Mouse (Mus musculus) stomach, embryonic 14.5 days (tissue): ENCODE data around the gene Ten1. TPM values are rescaled to one million over a fixed set of nuclear protein-coding genes. Genes with fewer than 3 reads are reported as not detected.

Experiments
- ATAC-seq: fragments of 200-750 bp; cut with Nextera tagmentation; 2 replicates; pipeline ENCODE4 v1.8.0; 2017; ENCODE audit warnings: low read depth, moderate TSS enrichment; ENCODE audit not compliant: insufficient number of reproducible peaks, insufficient read depth, low FRiP score
- H3K27ac ChIP-seq: fragments of 300-500 bp; sonication (generic); 2 replicates; pipeline ENCODE4 v1.5.1; 2014; ENCODE audit warnings: mild to moderate bottlenecking, low read length, moderate library complexity, mixed read lengths
- H3K27me3 ChIP-seq: fragments of 300-500 bp; sonication (generic); 2 replicates; pipeline ENCODE4 v1.6.1; 2014; ENCODE audit warnings: low read length, control low read depth, mixed read lengths; ENCODE audit not compliant: control insufficient read depth, insufficient read depth
- H3K36me3 ChIP-seq: fragments of 300-500 bp; sonication (generic); 2 replicates; pipeline ENCODE4 v1.6.1; 2014; ENCODE audit warnings: mild to moderate bottlenecking, control low read depth, low read length, moderate library complexity, mixed read lengths; ENCODE audit not compliant: control insufficient read depth, insufficient read depth
- H3K4me1 ChIP-seq: fragments of 300-500 bp; sonication (generic); 2 replicates; pipeline ENCODE4 v1.6.1; 2014; ENCODE audit warnings: low read length, control low read depth, mixed read lengths; ENCODE audit not compliant: control insufficient read depth, insufficient read depth
- H3K4me2 ChIP-seq: fragments of 300-500 bp; sonication (generic); replicated peaks from 2 replicates; pipeline ENCODE4 v1.6.1; 2014; ENCODE audit warnings: low read depth, low read length, control low read depth
- H3K4me3 ChIP-seq: fragments of 300-500 bp; sonication (generic); 2 replicates; pipeline ENCODE4 v1.5.1; 2014; ENCODE audit warnings: low read depth, low read length, control low read depth
- H3K9ac ChIP-seq: fragments of 300-500 bp; sonication (generic); replicated peaks from 2 replicates; pipeline ENCODE4 v1.6.1; 2014; ENCODE audit warnings: low read depth, mild to moderate bottlenecking, control low read depth, low read length, moderate library complexity, mixed read lengths
- H3K9me3 ChIP-seq: fragments of 300-500 bp; sonication (generic); 2 replicates; pipeline ENCODE4 v1.6.1; 2016; ENCODE audit warnings: low read depth, low read length, control low read depth; ENCODE audit not compliant: control insufficient read depth
- WGBS: fragments of 180-500 bp; shearing (Covaris S2); extraction: QIAGEN DNeasy Blood & Tissue Kit; methylation state at CpG from one replicate; pipeline ENCODE4 v1.1.7; 2014; 5-methylcytosine and 5-hydroxymethylcytosine counted together
- polyA plus RNA-seq: library from polyadenylated mRNA; unstranded; fragments of >200 nt; fragmentation: Nextera tagmentation; extraction: Ambion mirVana; gene quantifications from 2 replicates; pipeline ENCODE4 v1.2.1, GENCODE M21; 2014

Ten1 gene
- polyA plus RNA-seq, 1 experiment from 2014 or later = 81.3 TPM

DNA sequence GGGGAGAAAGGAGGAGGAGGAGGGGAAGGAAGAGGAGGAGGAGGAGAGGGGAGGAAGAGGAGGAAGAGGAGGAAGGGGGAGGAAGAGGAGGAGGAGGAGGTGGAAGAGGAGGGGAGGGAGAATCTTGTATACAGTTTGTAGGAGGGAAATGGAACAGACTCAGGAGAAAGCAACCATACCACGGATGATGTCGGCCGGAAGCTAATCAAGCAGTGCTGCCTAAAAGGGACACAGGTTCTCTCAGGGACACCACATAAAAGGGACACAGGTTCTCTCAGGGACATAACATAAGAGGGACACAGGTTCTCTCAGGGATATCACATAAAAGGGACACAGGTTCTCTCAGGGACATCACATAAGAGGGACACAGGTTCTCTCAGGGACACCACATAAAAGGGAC lies 29.4 kb upstream of the Ten1 start:
- Histone ChIP-seq H3K27ac (no peak overlapping the region), H3K9ac (no peak overlapping the region), H3K4me2 (no peak overlapping the region), H3K36me3 (peaks cover 17% of the 10 kb centered on the region), H3K9me3 (no peaks in the 10 kb centered on the region), H3K4me1 (peaks cover 5% of the 10 kb centered on the region; the same call in 1 of the 2 replicates), H3K27me3 (no peaks in the 10 kb centered on the region), H3K4me3 (no peak overlapping the region)
- ATAC-seq = no peak
- 79% methylated on average over 3 of the region's 3 CpGs for WGBS

DNA sequence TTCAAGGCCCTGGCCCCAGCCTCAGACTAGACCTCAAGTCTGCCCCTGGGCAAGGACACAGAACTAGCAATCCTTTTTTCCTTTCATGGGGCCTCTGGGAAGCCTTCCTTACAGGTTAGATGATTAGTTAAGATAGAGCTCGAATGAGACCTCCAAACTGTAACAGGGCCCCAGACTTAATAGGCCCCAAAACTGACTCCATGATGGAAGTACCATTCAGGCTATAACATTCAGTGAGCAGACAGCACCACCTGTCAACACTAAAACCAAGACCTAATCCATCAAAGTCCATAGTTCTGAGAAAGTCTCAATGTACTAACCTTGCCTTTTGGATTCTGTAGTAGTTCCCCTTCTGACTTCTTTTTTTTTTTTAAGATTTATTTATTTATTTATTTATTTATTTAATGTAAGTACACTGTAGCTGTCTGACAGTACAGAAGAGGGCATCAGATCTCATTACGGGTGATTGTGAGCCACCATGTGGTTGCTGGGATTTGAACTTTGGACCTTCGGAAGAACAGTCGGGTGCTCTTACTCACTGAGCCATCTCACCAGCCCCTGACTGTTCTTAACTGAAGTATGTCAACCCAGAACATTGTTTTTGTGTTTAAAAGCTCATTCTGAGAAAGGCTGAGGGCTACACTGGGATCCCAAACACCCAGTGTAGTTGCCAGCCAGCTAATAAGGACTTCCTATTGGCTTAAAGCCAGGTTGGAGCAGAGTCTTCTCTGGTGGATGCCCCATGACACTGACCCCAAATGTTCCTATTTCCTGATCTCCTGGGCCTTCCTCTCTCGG lies 28.5 kb upstream of the Ten1 start:
- Histone ChIP-seq H3K36me3 (peaks cover 20% of the 10 kb centered on the region), H3K9ac (no peak overlapping the region), H3K4me3 (no peak overlapping the region), H3K27me3 (no peaks in the 10 kb centered on the region), H3K9me3 (no peaks in the 10 kb centered on the region), H3K4me1 (peaks cover 5% of the 10 kb centered on the region; the same call in 1 of the 2 replicates), H3K4me2 (no peak overlapping the region), H3K27ac (no peak overlapping the region)
- no peak for ATAC-seq
- WGBS = 80% methylated on average over 5 of the region's 5 CpGs

DNA sequence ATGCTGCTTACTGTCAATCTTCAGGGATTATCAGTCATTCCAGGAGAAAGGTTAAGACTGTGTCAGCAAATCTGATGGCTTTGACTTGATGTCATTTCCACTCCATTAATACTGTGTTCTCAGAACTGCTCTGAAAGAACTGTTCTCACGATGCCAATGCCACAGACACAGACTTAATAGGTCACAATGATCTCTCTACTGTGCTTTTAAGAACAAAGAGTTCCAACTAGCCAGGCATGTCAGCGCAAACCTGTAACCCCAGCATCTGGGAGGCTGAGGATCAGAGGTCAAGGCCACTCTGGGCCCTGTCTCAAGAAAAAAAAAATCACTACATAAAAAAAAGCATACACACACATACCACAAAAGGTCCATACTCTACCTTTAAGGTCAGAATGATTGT lies 26.7 kb upstream of the Ten1 start:
- no peak overlapping the region for H3K4me2 ChIP-seq
- peaks cover under 1% of the 10 kb centered on the region; the same call in 1 of the 2 replicates for H3K4me1 ChIP-seq
- peaks cover 15% of the 10 kb centered on the region for H3K36me3 ChIP-seq
- no peaks in the 10 kb centered on the region for H3K9me3 ChIP-seq
- H3K27me3 ChIP-seq = no peaks in the 10 kb centered on the region
- H3K4me3 ChIP-seq = no peak overlapping the region
- H3K9ac ChIP-seq = no peak overlapping the region
- ATAC-seq = no peak
- no peak overlapping the region for H3K27ac ChIP-seq
- 88% methylated on average over 2 of the region's 2 CpGs for WGBS

DNA sequence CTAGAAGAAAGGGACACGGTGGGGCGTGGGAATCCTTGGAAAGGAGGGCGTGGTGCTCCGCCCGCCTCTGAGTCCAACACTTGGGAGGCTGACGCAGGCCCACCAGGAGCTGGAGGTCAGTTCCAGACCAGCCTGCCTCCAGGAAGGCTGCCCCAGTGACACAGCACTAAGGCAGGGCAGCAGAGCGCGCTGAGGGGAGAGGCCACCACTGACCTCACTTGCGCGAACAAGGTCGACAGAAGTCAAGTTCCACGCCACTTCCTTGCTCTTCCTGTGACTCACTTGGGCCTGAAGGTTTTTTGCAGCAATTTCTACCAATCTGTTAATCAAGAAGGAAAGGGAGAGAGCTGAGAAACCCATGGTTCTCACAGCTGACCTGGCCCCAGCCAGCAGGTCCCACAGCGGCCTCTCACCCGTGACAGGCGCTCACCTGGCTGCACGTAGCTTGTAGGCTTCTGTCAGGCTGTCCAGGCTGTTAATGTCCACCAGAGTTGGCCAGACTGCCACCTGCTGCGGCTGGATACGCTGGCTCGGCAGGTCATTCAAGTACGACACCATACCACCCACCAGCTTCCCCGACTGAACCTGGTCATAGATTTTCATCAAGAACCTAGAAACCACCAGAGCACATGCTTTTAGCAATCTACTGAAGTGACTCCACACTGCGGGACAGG lies 23.7 kb upstream of the Ten1 start:
- Histone ChIP-seq H3K36me3 (peaks cover 34% of the 10 kb centered on the region), H3K27ac (no peak overlapping the region), H3K9me3 (no peaks in the 10 kb centered on the region), H3K27me3 (no peaks in the 10 kb centered on the region), H3K9ac (no peak overlapping the region), H3K4me3 (no peak overlapping the region), H3K4me1 (no peaks in the 10 kb centered on the region), H3K4me2 (no peak overlapping the region)
- ATAC-seq = no peak
- 88% methylated on average over 22 of the region's 22 CpGs for WGBS

DNA sequence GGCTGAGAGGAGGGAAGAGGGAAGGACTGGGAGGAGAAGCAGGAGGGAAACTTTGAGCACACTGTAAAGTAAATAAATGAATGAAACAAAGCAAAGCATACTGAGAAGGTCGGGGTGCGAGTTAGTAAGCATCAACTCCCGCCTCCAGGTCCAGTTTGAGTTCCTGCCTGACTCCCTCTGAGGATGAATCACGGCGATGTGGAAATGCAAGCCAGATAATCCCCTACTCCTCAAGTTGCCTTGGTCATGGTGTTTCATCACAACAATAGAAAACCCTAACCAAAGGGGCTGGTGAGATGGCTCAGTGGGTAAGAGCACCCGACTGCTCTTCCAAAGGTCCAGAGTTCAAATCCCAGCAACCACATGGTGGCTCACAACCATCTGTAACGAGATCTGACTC lies 22.6 kb upstream of the Ten1 start:
- Histone ChIP-seq H3K9ac (no peak overlapping the region), H3K36me3 (peaks cover 38% of the 10 kb centered on the region), H3K4me2 (no peak overlapping the region), H3K27ac (no peak overlapping the region), H3K27me3 (no peaks in the 10 kb centered on the region), H3K4me1 (no peaks in the 10 kb centered on the region), H3K9me3 (no peaks in the 10 kb centered on the region), H3K4me3 (no peak overlapping the region)
- ATAC-seq = no peak
- WGBS = 76% methylated on average over 7 of the region's 7 CpGs

DNA sequence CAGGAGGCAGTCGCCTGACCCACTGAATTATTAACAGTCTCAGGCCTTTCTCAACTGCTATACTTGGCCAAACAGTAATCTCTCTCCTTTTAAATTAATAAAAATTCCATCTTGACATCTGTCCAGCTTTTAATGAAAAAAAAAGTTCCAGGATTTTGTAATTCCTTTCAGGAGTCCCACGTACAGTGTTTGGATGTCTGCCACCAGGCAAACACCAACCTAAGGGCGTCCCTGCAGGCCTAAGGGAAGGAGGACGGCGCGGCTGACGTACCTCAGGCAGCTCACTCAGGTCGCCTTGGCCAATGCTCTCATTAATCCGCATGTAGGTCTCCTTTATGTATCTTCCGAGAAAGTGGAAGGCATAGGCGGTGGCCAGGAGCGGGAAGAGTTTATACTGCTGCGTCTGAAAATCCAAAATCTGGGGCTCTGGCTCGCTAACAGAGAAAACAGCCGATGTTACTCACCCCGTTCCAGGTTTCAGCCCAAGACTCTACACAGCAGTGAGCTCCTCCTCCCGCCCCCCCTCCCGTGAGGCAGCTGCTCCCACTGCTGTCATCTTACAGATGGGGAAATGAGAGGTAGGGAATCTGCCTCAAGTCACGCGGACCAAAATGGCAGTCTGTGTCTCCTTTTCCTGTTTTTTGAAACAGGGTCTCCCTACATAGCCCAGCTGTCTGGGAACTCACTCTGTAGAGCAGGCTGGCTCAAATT lies 20.1 kb upstream of the Ten1 start:
- Histone ChIP-seq H3K27me3 (no peaks in the 10 kb centered on the region), H3K4me3 (no peak overlapping the region), H3K4me1 (no peaks in the 10 kb centered on the region), H3K27ac (no peak overlapping the region), H3K9me3 (no peaks in the 10 kb centered on the region), H3K36me3 (peaks cover 35% of the 10 kb centered on the region), H3K4me2 (no peak overlapping the region), H3K9ac (no peak overlapping the region)
- ATAC-seq = no peak
- WGBS = 86% methylated on average over 20 of the region's 20 CpGs

DNA sequence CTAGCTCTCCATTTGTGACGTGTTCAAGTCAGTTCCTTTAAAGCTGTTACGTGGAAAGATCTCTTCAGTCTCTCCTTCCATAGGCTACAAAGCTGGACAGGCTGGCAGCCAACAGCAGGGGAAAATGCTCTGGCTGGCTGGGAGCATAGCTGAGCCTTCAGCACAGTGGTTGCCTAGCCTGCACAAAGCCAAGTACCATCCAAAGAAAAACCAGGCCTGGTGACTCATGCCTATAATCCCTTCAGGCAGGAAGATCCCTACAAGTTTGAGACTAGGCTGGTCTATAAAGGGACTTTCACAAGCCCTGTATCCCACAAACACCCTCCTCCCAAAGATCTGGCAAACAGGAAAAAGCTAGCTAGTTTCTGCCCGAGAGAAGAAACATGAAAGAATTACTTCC lies 12.8 kb upstream of the Ten1 start:
- no peaks in the 10 kb centered on the region for H3K27me3 ChIP-seq
- no peak for ATAC-seq
- H3K9me3 ChIP-seq = no peaks in the 10 kb centered on the region
- H3K4me3 ChIP-seq = no peak overlapping the region
- no peaks in the 10 kb centered on the region for H3K4me1 ChIP-seq
- no peak overlapping the region for H3K27ac ChIP-seq
- no peak overlapping the region for H3K9ac ChIP-seq
- H3K4me2 ChIP-seq = no peak overlapping the region
- H3K36me3 ChIP-seq = peaks cover 23% of the 10 kb centered on the region; the same call in 1 of the 2 replicates
- WGBS = 89% methylated on average over 3 of the region's 3 CpGs

DNA sequence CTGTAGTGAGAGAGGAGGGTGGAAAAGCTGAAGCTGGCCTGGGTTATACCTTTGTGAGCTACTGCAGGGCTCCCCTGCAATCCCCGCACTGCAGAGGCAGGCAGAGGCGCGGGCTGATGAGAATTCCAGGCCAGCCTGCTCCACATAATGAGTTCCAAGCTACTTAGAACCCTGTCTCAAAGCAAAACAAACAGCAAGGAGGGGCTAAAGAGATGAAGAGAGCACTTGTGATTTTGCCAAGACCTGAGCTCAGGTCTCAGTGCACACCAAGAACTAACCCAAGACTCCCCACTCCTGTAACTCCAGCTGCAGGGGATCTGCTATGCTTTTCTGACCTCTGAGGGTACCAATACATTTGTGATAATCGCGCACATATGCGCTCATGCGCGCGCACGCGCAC lies 12.3 kb upstream of the Ten1 start:
- Histone ChIP-seq H3K27me3 (no peaks in the 10 kb centered on the region), H3K27ac (no peak overlapping the region), H3K9ac (no peak overlapping the region), H3K4me3 (no peak overlapping the region), H3K9me3 (no peaks in the 10 kb centered on the region), H3K36me3 (peaks cover 27% of the 10 kb centered on the region), H3K4me1 (no peaks in the 10 kb centered on the region), H3K4me2 (no peak overlapping the region)
- no peak for ATAC-seq
- 94% methylated on average over 11 of the region's 11 CpGs for WGBS
